Mouse (Mus musculus) liver (tissue): ENCODE results near the gene Cngb1.

ENCODE experiments used
- DNase-seq: peaks from one replicate; pipeline ENCODE4 v3.0.0-alpha.2; 2020; ENCODE audit warnings: mixed read lengths

Cngb1 gene

DNA sequence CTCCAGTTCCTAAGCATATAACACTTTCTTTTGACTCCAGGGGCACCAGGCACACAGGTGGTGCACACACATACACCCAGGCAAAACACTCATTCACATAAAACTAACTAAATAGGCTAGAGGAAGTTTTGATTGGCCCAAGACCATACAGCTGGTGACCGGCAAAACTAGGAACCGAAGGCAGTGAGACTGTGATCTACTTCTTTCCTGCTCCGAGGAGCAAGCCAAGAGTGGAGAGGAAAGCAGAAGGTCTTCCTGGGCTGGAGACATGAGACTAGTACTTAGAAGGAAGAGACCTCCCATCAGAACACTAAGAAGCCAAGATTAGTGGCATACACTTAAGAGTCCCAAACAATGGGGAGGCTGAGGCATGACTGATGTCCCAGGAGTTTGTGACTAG lies 16.8 kb upstream of the Cngb1 start:
- DNase-seq, result no peak

DNA sequence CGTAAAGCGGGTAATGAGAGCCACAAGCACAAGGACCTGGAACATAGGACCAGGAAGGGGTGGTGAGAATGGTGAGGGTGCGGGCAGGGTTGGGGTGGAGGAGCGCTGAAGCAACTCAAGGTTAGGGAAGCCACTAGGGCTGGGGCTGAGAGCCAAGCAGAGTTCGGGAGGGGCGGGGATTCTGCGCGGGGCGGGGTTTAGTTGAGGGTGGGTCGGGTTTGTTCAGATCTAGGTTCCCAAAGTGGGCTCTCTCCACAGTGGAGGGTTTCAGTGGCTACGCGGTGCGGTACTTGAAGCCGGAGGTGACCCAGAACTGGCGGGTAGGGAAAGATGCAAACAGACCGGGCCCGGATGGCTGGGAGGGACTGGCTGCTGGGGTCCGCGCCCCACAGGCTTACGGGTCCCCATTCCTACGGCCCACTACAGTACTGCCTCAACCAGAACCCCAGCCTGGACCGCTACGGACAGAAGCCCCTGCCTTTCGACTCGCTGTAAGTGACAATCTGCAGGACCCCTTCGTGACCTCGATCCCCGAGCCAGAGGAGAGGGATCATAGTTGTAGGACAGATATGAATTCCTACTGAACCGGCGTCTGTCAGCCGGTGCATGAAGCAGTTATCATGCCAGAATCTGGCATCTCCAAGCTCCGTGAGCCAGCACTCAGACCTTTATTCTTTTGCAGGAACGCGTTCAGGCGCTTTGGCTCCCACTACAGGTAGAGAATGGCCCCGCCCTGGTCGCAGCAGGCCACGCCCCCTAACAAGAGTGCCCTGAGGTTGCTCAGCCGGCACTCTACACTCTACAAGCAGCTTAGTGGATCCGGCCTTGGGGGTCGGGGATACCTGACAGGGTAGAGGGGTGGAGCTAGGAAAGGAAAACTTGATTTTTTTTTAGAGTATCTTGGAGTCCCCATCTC lies 14.1 kb upstream of the Cngb1 start:
- DNase-seq, result peak; percentile 75

DNA sequence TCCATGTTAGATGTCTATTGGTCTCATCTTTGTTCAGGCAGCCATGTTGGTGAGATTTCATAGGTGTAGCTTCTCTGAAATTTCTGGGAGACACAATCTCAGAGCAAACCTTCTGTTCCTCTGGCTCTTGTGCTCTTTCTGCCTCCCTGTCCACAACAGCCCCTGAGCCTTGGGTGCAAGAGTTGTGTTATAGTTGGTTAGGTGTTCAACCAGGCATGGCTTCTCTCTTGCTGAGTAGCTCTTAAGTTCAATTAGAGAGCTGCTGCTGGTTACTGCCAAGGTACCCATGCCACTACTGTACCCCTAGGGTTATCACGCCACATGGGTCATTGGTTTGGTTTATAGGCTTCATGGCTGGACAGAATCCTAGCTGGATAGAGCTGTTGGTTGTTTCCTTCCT lies 9.0 kb upstream of the Cngb1 start:
- no peak for DNase-seq

DNA sequence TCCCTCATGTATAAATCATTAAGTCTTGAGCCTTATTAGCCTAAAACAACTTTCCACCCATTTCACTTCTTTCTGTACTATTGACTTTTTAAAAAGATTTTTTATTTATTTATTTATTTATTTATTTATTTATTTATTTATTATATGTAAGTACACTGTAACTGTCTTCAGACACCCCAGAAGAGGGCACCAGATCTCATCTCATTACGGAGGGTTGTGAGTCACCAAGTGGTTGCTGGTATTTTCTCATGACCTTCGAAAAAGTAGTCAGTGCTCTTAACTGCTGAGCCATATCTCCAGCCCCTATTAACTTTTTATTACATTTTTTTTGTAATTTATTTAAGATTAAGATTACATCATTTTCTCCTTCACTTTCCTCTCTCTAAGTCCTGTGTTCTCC lies 8.3 kb upstream of the Cngb1 start:
- no peak for DNase-seq

DNA sequence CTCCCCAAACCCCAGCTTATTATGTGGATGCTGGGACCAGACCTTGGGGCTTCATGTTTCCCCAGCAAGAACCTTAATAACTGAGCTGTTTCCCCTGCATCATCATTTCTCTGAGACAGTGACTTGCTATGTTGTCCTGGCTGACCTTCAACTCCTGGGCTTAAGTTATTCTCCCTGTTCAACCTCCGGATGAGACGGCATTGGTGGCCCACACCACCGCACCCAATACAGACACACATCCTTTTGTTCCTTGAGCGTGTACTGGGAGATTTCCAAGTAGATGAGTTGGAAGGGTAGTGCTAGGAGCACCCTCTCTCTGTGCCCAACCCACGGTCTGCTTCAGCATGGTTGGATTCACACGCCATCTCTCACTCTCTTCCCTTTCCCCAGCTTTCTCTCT lies 7.5 kb upstream of the Cngb1 start:
- DNase-seq, result no peak

DNA sequence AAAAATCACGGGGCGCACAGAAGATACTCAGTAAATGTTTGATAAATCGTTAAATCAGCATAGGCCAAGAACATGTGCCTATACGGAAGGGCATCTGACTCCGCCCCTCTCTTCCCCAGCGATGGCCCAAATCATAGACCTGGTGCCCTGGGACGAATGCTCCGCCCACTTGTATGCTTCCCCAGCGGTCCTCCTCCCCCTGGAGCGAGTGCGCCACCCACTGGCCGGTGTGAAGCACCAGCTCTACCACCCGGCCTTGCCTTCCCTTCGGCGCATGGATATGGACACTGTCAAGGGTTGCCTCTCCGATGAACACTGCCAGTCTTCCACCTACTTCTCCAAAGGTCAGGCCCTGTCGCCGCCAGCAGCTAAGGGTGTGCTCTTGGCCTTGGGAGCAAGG lies 6.5 kb upstream of the Cngb1 start:
- DNase-seq, result peak; percentile 54

DNA sequence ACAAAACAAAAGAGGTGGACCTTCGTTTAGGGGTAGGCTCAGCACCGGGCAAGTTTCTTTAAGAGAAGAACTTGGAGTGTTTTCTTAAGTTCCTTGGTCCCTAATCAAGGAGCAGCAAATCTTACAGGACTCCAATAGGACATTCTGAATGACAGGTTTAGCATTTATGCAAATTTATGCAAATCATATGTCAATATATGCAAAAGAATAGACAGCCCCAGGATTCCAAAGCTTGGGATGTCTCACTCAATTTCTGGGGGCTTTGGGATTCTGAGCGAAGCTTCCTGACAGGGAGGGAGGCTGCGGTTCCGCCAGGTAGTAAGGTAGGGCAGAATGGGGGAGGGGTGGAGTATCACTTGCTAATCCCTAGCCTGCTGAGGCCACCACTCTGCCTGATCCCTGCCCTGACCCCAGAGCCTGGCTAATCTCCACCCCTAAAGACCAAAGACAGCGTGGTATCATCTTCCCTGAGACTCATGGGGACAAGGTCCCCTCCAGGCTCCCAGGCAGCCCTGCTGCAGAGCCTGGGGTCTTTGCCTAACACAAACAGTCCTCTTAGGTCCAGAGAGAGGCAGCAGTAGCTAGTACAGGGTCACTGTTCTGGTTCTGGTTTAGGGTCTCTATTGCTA lies 4.1 kb upstream of the Cngb1 start, which contains the start of gene Tepp:
Gene Tepp (plus strand): TSS at position 225 of the 629 bp plus-strand sequence.
- DNase-seq, result no peak

DNA sequence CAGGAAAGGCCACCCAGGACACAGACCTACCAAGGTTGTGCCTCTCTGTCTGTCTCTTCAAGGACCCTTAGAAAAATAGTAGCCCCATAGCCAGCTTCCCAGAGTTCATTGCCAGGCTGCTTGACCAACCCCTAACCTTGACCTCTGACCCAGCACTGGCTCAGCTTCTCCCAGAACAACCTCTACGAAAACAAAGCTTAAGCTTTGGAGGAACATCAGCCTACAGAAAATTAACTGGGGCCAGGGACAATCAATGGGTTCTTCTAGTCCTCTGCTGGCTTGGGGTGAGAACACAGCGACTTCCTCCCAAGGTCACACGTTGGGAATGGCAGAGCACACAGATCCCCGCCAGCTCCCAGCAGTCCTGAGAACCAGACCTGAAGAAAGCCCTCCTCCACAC lies 859 bp downstream of the Cngb1 start:
- DNase-seq, result no peak

DNA sequence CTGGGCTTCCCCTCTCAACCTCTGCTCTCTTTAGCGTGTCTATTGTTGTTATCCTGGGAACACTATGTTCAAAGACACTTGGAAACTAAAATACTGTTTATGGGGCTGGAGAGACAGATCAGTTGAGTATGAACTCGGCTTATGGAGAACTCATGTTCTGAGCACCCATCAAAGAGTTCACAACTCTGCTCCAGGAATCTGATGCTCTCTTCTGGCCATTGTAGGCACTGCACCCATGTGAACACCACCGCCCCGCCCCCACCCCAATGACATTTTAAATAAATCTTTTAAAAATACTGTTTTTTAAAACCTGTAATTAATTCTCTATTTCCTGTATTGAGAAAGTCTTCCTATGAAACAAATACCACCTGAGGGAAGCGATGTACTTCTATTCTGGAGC lies 4.0 kb downstream of the Cngb1 start:
- DNase-seq, result no peak

DNA sequence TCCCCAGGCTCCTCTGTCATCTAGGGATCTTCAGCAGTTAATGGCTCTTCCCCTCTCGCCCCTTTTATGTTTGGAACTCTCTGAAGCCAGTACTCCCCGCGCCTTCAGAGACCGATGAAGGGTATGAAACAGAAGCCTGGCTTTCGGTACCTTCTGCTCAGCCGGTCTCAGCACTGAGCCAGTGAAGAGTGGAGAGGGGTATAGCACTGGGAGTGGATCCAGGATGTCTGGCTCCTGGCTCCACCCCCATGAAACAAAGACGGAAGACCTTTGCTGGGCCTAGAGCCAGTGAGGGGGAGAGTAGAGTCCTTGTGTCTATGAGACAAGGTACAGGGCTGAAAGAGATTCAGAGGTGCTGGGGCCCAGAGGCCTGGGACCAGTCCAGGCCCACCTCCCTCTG lies 12.5 kb downstream of the Cngb1 start:
- DNase-seq, result peak; percentile 19

DNA sequence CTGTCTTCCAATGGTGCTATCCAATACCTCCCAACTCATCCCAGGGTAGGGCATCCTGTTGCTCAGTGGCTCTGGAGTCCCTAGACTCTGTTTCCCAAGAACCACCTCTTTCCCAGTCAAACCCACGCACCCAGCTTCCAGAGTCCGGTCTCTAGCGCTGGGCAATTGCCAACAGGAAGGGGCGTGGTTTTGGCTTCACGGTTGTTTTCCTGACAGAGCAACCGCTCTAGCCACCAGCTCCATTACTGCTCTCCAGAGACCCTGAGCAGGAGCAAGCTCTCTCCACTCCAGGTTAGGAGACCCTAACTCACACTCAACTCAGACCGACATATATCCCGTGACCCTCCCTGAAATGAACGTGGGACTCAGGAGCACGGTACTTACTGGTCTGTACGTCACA lies 13.2 kb downstream of the Cngb1 start:
- DNase-seq, result peak; percentile 44

DNA sequence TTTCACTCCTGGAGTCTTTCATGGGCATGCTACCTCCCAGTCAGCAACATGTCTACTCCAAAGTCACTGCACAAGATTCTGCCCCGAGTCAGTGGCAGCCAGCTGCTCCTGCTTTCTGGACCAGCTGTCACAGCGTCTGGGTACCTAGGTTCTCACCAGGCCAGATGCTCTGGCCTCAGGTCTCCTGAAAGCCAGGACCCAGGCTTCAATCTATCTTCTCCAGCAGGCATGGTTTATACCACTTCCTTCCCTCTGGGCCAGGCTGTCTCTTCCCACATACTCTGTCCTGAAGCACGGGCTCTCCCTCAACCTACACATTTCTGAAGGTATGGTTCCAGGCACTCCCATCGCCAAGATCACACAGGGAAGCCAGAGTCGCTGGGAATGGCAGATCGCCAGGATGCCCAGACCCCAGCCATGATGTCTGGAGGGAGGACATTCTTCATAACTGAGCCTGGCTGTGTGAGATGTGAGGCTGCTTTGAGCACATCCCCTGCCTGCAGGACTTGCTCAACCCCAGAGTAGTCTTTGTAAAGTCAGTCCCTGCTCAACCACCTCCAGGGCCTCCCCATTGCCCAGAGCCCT lies 17.2 kb downstream of the Cngb1 start:
- DNase-seq, result no peak

DNA sequence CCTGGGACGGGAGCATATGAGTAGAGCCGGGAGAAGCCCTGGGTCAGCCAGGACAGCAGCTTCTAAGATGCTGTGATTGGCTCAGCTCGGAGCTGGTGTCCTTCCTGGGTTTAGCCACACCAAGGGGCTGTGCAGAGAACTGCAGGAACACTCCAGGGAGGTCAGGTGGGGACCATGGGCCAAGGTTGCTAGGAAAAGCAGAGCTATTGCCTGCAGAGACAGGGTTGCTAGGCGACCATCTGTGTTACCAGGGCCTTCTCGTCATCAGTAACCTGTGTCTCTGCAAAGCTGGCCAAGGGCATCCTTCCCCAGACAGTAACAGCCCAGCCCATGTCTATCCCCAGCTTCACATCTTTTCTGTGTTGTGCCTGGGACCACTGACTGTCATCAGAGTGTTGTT lies 24.9 kb downstream of the Cngb1 start:
- DNase-seq, result no peak

DNA sequence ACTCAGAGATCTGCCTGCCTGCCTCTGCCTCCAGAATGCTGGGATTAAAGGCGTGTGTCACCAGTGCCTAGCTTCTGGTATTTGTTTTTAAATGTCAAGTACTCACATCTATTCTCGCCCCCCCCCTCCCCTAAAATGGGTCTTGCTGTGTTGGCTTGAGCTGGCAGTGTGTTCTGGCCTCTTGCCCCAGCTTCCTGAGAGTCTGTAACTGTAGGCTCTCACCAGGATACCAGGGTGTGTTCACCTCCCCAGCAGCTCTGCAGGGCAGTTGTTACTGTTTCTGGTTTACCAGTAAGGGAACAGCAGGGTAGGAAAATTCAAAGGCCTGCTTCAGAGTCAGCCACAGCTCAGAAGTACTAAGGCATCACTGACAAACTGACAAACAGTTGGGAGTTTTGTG lies 33.5 kb downstream of the Cngb1 start:
- no peak for DNase-seq

DNA sequence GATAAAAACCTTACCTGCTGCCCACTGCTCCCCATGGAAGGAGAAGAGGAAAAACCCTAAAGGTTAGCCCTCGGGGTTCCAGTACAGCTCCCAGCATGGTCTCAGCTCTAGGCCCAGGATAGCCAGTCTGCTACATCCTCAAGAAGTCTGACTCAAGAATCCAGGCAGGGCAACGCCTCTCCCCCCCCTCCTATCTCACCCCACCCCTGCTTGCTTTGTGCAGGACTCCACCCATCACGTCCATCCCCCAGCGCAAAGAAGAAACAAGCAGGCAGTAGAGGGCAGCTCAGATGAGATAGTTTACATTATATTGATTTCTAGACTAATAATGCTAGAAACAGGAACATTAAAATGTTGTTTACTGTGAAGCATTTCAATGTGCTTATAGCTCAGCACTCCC lies 34.5 kb downstream of the Cngb1 start:
- DNase-seq, result no peak

DNA sequence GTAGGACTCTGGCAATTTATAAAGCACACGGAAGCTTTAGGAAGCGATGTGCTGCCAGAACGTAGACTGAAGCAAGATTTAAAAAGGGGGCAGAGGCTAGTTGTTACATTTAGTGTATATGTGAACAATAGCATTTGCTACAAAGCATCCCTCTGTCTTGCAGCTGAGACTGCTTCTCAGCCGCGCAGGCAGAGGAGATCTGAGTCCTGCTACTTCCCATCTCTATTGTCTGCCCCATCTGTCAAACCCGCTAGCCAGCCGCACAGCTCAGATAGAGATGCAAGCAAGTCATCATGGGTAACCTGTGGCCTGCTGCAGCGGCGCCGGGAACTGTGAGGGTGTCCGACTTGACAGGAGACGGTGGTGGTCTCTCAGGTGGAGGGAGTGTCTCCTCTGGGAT lies 35.9 kb downstream of the Cngb1 start:
- no peak for DNase-seq

DNA sequence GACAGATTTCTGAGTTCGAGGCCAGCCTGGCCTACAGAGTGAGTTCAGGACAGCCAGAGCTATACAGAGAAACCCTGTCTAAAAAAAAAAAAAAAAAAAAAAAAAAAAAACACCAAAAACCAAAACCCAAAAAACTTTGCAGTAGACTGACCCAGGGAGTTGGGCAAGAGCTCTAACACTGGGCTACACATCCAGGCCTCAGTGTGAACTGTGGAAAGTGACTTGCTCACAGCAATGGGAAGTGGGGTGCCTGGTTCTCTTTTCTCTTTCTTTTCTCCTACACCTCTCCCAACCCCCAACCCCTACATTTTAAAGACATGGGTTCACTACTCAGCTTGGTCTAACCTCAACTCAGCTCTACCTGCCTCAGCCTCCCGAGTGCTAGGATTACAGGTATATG lies 44.2 kb downstream of the Cngb1 start:
- DNase-seq, result no peak

DNA sequence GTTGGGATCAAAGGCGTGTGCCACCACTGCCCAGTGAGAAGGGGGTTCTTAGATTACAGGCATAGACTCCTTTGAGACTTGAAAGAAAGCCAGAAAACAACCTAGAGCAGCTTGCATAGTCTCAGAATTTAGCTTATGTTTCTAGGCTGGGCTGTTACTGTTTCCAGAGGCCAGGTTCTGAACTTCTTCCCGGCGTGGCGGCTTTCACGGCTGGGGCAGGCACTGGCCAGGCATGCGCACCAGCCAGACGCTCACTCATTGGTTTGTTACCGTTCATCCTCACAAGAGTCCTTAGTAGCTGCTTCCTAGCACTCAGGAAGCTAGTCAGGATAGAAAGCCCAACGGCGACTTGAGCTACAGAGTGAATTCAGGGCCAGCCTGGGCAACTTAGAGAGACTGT lies 50.8 kb downstream of the Cngb1 start:
- DNase-seq, result no peak

DNA sequence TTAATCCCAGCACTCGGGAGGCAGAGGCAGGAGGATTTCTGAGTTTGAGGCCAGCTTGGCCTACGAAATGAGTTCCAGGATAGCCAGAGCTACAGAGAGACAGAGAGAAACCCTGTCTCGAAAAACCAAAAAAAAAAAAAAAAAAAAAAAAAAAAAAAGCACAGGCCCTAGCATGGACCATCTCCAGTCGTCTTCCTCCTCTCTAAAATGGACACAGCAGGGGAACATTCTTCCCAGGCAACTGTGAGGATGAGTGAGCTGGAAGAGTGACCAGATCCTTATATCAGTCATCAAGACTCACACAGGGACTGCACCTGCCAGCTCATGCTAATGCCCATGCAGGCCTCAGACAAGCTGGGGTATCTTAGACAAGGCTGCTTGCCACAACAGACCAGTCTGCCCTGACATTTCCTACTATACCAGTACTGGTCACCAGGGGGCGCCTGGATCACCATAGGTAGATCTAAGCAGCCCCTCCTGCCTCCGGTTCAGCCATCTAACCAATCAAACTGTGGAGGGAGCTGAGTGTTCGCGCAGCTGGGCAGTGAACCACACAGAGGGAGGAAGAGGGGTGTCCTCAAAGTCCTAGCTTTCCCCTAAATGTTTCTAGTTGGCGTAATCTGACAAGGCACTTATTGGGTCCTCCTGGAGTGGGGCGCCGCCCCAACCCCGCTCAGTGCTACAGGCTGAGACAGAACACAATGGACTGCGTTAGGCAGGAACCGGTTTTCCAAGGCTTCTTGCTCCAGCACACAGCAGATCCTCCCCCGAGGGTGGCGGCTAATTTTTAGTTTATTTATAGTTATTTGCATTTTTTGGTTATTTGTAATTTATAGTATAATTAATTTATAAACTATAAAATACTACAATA lies 51.6 kb downstream of the Cngb1 start:
- DNase-seq, result peak; percentile 93

DNA sequence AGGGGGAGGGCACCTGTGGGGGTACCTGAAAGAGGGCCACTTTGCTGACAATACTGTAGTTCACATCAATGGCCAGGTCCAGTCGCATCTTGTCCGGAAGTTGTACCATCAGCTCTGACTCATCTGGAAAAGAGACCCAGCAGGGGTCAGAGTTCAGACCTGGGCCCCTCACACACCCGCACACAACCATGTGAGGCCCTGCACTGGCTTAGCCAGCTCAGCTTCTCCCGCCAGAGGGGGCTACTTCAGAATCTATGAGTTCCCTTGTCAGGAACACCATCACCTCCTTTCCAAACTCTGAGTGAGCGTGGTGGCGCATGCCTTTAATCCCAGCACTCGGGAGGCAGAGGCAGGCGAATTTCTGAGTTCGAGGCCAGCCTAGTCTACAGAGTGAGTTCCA lies 54.3 kb downstream of the Cngb1 start:
- no peak for DNase-seq

DNA sequence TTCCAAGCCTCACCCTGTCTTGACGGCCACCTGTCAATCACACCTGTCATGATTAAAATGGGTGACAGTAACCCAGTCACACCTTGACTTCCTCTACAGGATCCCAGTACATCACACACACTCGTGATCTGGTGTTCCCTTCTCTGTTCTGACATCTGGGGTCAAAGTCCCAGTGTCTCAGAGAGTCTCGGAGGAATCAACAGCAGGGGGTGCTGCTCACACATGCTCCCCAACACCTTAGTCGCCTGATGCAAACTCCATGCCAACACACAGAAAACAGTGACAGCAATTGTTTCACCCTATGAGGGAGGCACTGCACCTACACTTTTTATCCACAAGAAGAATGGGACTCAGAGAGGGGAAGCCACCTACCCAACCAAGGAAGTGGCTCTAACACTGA lies 56.5 kb downstream of the Cngb1 start:
- DNase-seq, result no peak

DNA sequence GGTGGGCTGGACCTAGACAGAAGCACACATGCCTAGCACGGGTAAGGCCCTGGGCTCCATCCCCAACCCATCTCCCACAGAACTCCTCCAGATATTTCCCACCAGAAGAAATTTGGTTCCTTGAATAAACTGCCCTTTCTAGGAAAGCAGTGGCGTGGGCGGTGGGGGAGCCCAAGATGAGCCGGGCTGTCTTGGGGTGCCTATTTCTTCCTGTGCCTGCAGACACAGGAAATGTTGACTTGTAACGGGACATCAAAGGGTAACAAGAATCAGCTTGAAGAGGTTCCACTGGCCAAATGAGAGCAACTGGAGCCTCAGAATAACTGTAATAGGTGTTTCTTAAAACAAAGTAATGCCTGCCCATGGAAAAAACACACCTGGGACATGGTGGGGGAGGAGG lies 59.1 kb downstream of the Cngb1 start:
- no peak for DNase-seq

DNA sequence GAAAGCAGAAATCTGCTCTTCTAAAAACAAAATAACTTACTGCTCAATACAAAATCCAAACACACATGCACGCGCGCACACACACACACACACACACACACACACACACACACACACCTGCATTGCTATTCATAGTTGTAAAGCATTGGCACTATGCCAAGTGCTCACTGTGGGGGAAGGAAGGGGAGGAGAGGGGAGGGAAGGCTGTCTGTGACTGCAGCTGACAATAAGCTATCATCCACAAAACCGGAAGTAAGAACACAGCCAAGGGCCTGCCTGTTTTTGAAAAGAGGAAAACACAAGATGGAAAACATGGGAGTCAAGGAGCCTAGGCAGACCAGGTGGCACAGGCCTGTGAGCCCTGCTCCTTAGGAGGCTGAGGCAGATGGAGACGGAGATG lies 61.2 kb downstream of the Cngb1 start:
- peak; percentile 32 for DNase-seq
